Mouse (Mus musculus) frontal cortex, postnatal 25 days (tissue): ENCODE results near the gene Krtap1-4.
A peak's percentile ranks its signal among the peaks of the same experiment; 100 is the strongest.

Experiments used
- DNase-seq, 2 experiments: peaks; one replicate each; pipeline ENCODE4 v3.0.0; 2022; ENCODE audit warnings: low spot score in 2 of 2

Gene Krtap1-4

GRCm38 (mm10) chr11:99550765-99551164, 32.7 kb downstream of the Krtap1-4 start, which contains the start of gene Krtap3-3:
TSS of gene Krtap3-3 (minus strand) at chr11:99550865.
- no peak for DNase-seq

- no peak for DNase-seq
Observed at GRCm38 (mm10) chr11:99547892-99548291, 35.6 kb downstream of the Krtap1-4 start.

- peak; percentile 8 to 14 for DNase-seq
Observed at GRCm38 (mm10) chr11:99539721-99540120, 43.7 kb downstream of the Krtap1-4 start.
